In the genomic region with DNA sequence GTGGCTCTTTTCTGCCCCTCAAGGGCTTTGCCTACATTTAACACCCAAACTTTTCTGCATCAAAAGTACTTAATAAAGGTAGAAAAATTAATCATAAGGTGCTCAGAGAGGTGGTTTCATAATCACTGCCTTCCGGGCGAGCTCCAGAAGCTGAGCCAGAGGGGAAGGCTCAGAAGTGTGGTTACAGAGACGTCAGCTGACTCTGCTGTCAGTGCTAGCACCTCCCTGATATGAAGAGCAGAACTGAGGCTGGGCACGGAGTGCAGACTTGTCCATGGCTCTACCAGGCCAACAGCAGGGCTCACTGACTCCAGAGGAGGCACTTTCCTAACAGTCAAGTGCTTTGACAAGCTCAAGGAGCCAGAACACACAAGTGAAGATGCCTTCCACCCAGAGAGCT, we compare ENCODE assay signal across 31 mouse cellular contexts. TPM values are rescaled to one million over a fixed set of nuclear protein-coding genes. Genes with fewer than 3 reads are reported as not detected.
DNase-seq lines count a peak whose midpoint lies in the region; ATAC-seq and TF ChIP-seq lines count a peak whose summit lies in the region.
"Had no signal": no experiment of that assay in that cellular context is flagged by ENCODE, and none has a peak within 500 bp of the region (broad histone marks: within the 10 kb centered on the region; RNA-seq: fewer than 3 reads in every experiment).

No protein-coding gene starts in this region.

- H3K27me3 ChIP-seq in heart, adult 2 months (ENCODE audit: control insufficient read depth, insufficient read depth, low read length): no peaks in the 10 kb centered on the region
- no peaks in the 10 kb centered on the region for H3K27me3 ChIP-seq in lung, embryonic 16.5 days (ENCODE audit: control insufficient read depth, insufficient read depth, low read depth, low read length)
- no peaks in the 10 kb centered on the region for H3K27me3 ChIP-seq in neural tube, embryonic 15.5 days (replicated peaks)
- no peaks in the 10 kb centered on the region for H3K27me3 ChIP-seq in hindbrain, embryonic 13.5 days
- H3K27me3 ChIP-seq: heart, embryonic 12.5 days; hindbrain, embryonic 15.5 days; kidney, embryonic 15.5 days; limb, embryonic 13.5 days; liver, embryonic 12.5 days; midbrain, embryonic 13.5 days; neural tube, embryonic 13.5 days; stomach, embryonic 15.5 days had no signal

- no peak overlapping the region for H3K4me2 ChIP-seq in lung, embryonic 16.5 days (ENCODE audit: low read depth, low read length)
- no peak overlapping the region for H3K4me2 ChIP-seq in neural tube, embryonic 15.5 days
- H3K4me2 ChIP-seq in hindbrain, embryonic 13.5 days: no peak overlapping the region
- H3K4me2 ChIP-seq: heart, embryonic 12.5 days; hindbrain, embryonic 15.5 days; kidney, embryonic 15.5 days; limb, embryonic 13.5 days; liver, embryonic 12.5 days; midbrain, embryonic 13.5 days; neural tube, embryonic 13.5 days; stomach, embryonic 15.5 days had no signal

- peak; percentile 84 for ATAC-seq in lung, embryonic 16.5 days (ENCODE audit: low read depth)
- no peak for ATAC-seq in neural tube, embryonic 15.5 days (ENCODE audit: low FRiP score)
- ATAC-seq in hindbrain, embryonic 13.5 days (ENCODE audit: low FRiP score): no peak
- ATAC-seq: forebrain, postnatal 0 days; liver, embryonic 12.5 days; liver, postnatal 0 days; midbrain, embryonic 13.5 days had no signal

- TF ChIP-seq EP300 in heart, adult 2 months (IDR thresholded peaks at IDR 0.05; ENCODE audit: insufficient read depth, low read depth, low read length): no peak

- DNase-seq in heart, adult 11 months: peak; percentile 84
- DNase-seq in heart, adult 2 months: no peak
- DNase-seq in lung, postnatal 36 days: peak; percentile 73
- DNase-seq in frontal cortex, adult 2 months (ENCODE audit: extremely low spot score in 1 of 2, low spot score in 1 of 2): no peak
- DNase-seq in gastrocnemius, postnatal 4 days (ENCODE audit: low spot score in 2 of 2): no peak
- DNase-seq: adrenal gland, postnatal 10 days; cerebellum, adult 18-20 months; cerebellum, postnatal 10 days; forebrain, postnatal 0 days; gastrocnemius, postnatal 10 days; heart, adult 18-20 months; heart, postnatal 4 days; kidney, adult 18-20 months; kidney, postnatal 25 days; liver, postnatal 0 days; right cerebral cortex, postnatal 14 days; thymus, postnatal 14 days had no signal

- intact Hi-C loops in heart, adult 2 months (cut with DNase I): no loop called here

- no peak overlapping the region for H3K9ac ChIP-seq in heart, adult 2 months (ENCODE audit: low read depth, low read length)
- H3K9ac ChIP-seq in lung, embryonic 16.5 days (ENCODE audit: low read length): no peak overlapping the region
- no peak overlapping the region for H3K9ac ChIP-seq in neural tube, embryonic 15.5 days (replicated peaks)
- H3K9ac ChIP-seq in hindbrain, embryonic 13.5 days: no peak overlapping the region
- H3K9ac ChIP-seq: forebrain, postnatal 0 days; heart, embryonic 12.5 days; hindbrain, embryonic 15.5 days; kidney, embryonic 15.5 days; limb, embryonic 13.5 days; liver, embryonic 12.5 days; liver, postnatal 0 days; midbrain, embryonic 13.5 days; neural tube, embryonic 13.5 days; stomach, embryonic 15.5 days had no signal

- TF ChIP-seq CTCF in heart, adult 2 months (IDR thresholded peaks at IDR 0.05): no peak

- H3K4me3 ChIP-seq in heart, adult 2 months: no peak overlapping the region
- no peak overlapping the region for H3K4me3 ChIP-seq in lung, embryonic 16.5 days (ENCODE audit: low read length)
- H3K4me3 ChIP-seq in neural tube, embryonic 15.5 days (replicated peaks): no peak overlapping the region
- H3K4me3 ChIP-seq in hindbrain, embryonic 13.5 days: no peak overlapping the region
- H3K4me3 ChIP-seq: erythroblast, embryonic 14.5 days; heart, embryonic 12.5 days; hindbrain, embryonic 15.5 days; kidney, embryonic 15.5 days; left cerebral cortex, adult 2 months; limb, embryonic 13.5 days; liver, embryonic 12.5 days; midbrain, embryonic 13.5 days; neural tube, embryonic 13.5 days; stomach, embryonic 15.5 days had no signal

- no peaks in the 10 kb centered on the region for H3K36me3 ChIP-seq in heart, adult 2 months (ENCODE audit: control insufficient read depth, insufficient read depth, low read length)
- no peaks in the 10 kb centered on the region for H3K36me3 ChIP-seq in lung, embryonic 16.5 days (ENCODE audit: control insufficient read depth, insufficient read depth, low read length)
- H3K36me3 ChIP-seq in neural tube, embryonic 15.5 days: no peaks in the 10 kb centered on the region
- H3K36me3 ChIP-seq in hindbrain, embryonic 13.5 days: no peaks in the 10 kb centered on the region
- H3K36me3 ChIP-seq: G1E; heart, embryonic 12.5 days; hindbrain, embryonic 15.5 days; kidney, embryonic 15.5 days; limb, embryonic 13.5 days; liver, embryonic 12.5 days; midbrain, embryonic 13.5 days; neural tube, embryonic 13.5 days; stomach, embryonic 15.5 days had no signal

- no peaks in the 10 kb centered on the region for H3K4me1 ChIP-seq in heart, adult 2 months (ENCODE audit: control insufficient read depth, insufficient read depth, low read length)
- peaks cover 13% of the 10 kb centered on the region for H3K4me1 ChIP-seq in lung, embryonic 16.5 days (replicated peaks; ENCODE audit: control insufficient read depth, insufficient read depth, low read length)
- no peaks in the 10 kb centered on the region for H3K4me1 ChIP-seq in neural tube, embryonic 15.5 days
- H3K4me1 ChIP-seq in hindbrain, embryonic 13.5 days (replicated peaks): no peaks in the 10 kb centered on the region
- H3K4me1 ChIP-seq: hindbrain, embryonic 15.5 days; kidney, embryonic 15.5 days; limb, embryonic 13.5 days; liver, embryonic 12.5 days; midbrain, embryonic 13.5 days; neural tube, embryonic 13.5 days; stomach, embryonic 15.5 days had no signal

- no peak for TF ChIP-seq POLR2A in heart, adult 2 months (IDR thresholded peaks at IDR 0.05; ENCODE audit: insufficient read depth, low read depth, low read length)

- no peaks in the 10 kb centered on the region for H3K79me2 ChIP-seq in heart, adult 2 months (replicated peaks; ENCODE audit: control insufficient read depth, insufficient read depth, low read length)

- 51% methylated on average over 4 of the region's 4 CpGs for WGBS in heart, adult 2 months
- WGBS in lung, embryonic 16.5 days: 34% methylated on average over 4 of the region's 4 CpGs
- 81% methylated on average over 4 of the region's 4 CpGs for WGBS in neural tube, embryonic 15.5 days
- WGBS in hindbrain, embryonic 13.5 days: 80% methylated on average over 4 of the region's 4 CpGs

- no peak overlapping the region for H3K27ac ChIP-seq in heart, adult 2 months
- peak overlapping the region; percentile 17; the same call in 1 of the 2 replicates for H3K27ac ChIP-seq in lung, embryonic 16.5 days (ENCODE audit: low read length)
- no peak overlapping the region for H3K27ac ChIP-seq in neural tube, embryonic 15.5 days (replicated peaks)
- H3K27ac ChIP-seq in hindbrain, embryonic 13.5 days: no peak overlapping the region
- H3K27ac ChIP-seq: hindbrain, embryonic 15.5 days; kidney, embryonic 15.5 days; left cerebral cortex, adult 2 months; limb, embryonic 13.5 days; liver, embryonic 12.5 days; midbrain, embryonic 13.5 days; neural tube, embryonic 13.5 days; stomach, embryonic 15.5 days had no signal

- no peaks in the 10 kb centered on the region for H3K9me3 ChIP-seq in lung, embryonic 16.5 days (ENCODE audit: control insufficient read depth, low read length)
- no peaks in the 10 kb centered on the region for H3K9me3 ChIP-seq in neural tube, embryonic 15.5 days (replicated peaks)
- H3K9me3 ChIP-seq in hindbrain, embryonic 13.5 days: no peaks in the 10 kb centered on the region; the same call in 1 of the 2 replicates
- H3K9me3 ChIP-seq: G1E; heart, embryonic 12.5 days; hindbrain, embryonic 15.5 days; kidney, embryonic 15.5 days; limb, embryonic 13.5 days; liver, embryonic 12.5 days; midbrain, embryonic 13.5 days; neural tube, embryonic 13.5 days; stomach, embryonic 15.5 days had no signal

RNA-seq across cellular contexts. Expression of a gene that starts 49.4 kb away (rescaled TPM):
- total RNA-seq in heart, adult 2 months (2021): 1 to 10 TPM; 1.6 to 1.7 TPM
- 2.6 and 6.6 TPM in 2 replicates for polyA plus RNA-seq in heart, adult 2 months (2012; rRNA removed)
- polyA plus RNA-seq in lung, embryonic 16.5 days (2015; fragmentation: Nextera tagmentation; extraction: Ambion mirVana): 16.8 and 17.1 TPM in 2 replicates
- polyA plus RNA-seq in neural tube, embryonic 15.5 days (2015; fragmentation: Nextera tagmentation; extraction: Ambion mirVana): 8.3 and 12.0 TPM in 2 replicates
- 28.8 and 33.2 TPM in 2 replicates for polyA plus RNA-seq in frontal cortex, adult 2 months (2012; rRNA removed)
- polyA plus RNA-seq in hindbrain, embryonic 13.5 days (2015; fragmentation: Nextera tagmentation; extraction: Ambion mirVana): 11.4 and 12.2 TPM in 2 replicates
- 1 to 10 TPM; 7.1 to 8.8 TPM for total RNA-seq in gastrocnemius, postnatal 4 days (2021)

Comparison
In these comparisons a context has a peak if more than half of its experiments do, and no peak if none do; other contexts are left out.
1. DNase-seq: peak in heart, adult 11 months (single experiment) and lung, postnatal 36 days (single experiment); none in heart, adult 2 months (0 of 2), frontal cortex, adult 2 months (0 of 2) and gastrocnemius, postnatal 4 days (0 of 2).